ENCODE assay signal across 23 mouse cellular contexts in the genomic region with DNA sequence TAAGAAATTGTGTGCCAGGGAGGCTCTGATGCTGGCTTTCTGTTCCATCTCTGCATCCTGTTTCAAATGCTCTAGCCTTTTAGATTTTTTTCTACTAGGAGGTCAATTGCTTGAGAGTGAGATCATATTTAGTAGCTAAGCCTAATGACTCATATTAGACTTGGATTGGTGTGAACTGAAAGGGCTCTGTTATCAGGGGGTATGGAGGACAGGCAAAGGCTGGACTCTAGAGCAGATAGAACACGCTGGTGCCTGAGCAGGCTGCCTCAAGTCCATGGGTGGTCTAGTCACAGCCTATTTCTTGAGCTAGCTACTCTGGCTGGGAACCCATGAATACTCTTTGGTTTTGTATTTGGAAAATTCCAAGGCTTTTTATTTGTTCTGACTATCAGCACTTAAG.
DNase-seq lines count a peak whose midpoint lies in the region; ATAC-seq and TF ChIP-seq lines count a peak whose summit lies in the region.
"Had no signal": no experiment of that assay in that cellular context is flagged by ENCODE, and none has a peak within 500 bp of the region (broad histone marks: within the 10 kb centered on the region; RNA-seq: fewer than 3 reads in every experiment).

No protein-coding gene starts in this region.

- no peaks in the 10 kb centered on the region for H3K4me1 ChIP-seq in heart, embryonic 11.5 days (ENCODE audit: control insufficient read depth, insufficient read depth, low read length)
- H3K4me1 ChIP-seq in liver, embryonic 11.5 days (replicated peaks; ENCODE audit: control insufficient read depth, insufficient read depth, low read length) = no peaks in the 10 kb centered on the region
- H3K4me1 ChIP-seq in embryonic fibroblast, embryonic 13.5 days (ENCODE audit: control insufficient read depth, insufficient read depth, low read length) = peaks cover 7% of the 10 kb centered on the region
- H3K4me1 ChIP-seq: forebrain, embryonic 13.5 days; hindbrain, embryonic 13.5 days had no signal

- no peak overlapping the region for H3K9ac ChIP-seq in heart, embryonic 11.5 days (ENCODE audit: low read depth, low read length)
- H3K9ac ChIP-seq in liver, embryonic 11.5 days (ENCODE audit: low read depth, low read length) = no peak overlapping the region
- H3K9ac ChIP-seq: embryonic facial prominence, embryonic 13.5 days; forebrain, embryonic 13.5 days; heart, embryonic 13.5 days; hindbrain, embryonic 13.5 days had no signal

- DNase-seq in heart, adult 9 months (ENCODE audit: low spot score in 2 of 2) = peak; percentile 20 to 35
- DNase-seq in liver, embryonic 11.5 days (ENCODE audit: low spot score) = peak; percentile 11
- no peak for DNase-seq in liver
- peak; percentile 71 for DNase-seq in Muller cell, postnatal 12 days (ENCODE audit: inconsistent ontology term)
- no peak for DNase-seq in frontal cortex, postnatal 25 days (ENCODE audit: low spot score in 2 of 2)
- DNase-seq: adrenal gland, postnatal 14 days; B cell, adult 2 months; cerebellum, adult 18-20 months; cerebellum, adult 9-11 months; cerebellum, postnatal 36 days; gastrocnemius, postnatal 36 days; kidney, adult 11 months; kidney, adult 9 months had no signal

- no peaks in the 10 kb centered on the region for H3K27me3 ChIP-seq in heart, embryonic 11.5 days (ENCODE audit: control insufficient read depth, insufficient read depth, low read length)
- H3K27me3 ChIP-seq in liver, embryonic 11.5 days (replicated peaks; ENCODE audit: control insufficient read depth, insufficient read depth, low read length) = no peaks in the 10 kb centered on the region
- H3K27me3 ChIP-seq: embryonic facial prominence, embryonic 13.5 days; forebrain, embryonic 13.5 days; heart, embryonic 13.5 days; hindbrain, embryonic 13.5 days had no signal

- no peaks in the 10 kb centered on the region for H3K36me3 ChIP-seq in heart, embryonic 11.5 days (ENCODE audit: control insufficient read depth, insufficient read depth, low read length)
- H3K36me3 ChIP-seq in liver, embryonic 11.5 days (ENCODE audit: control insufficient read depth, insufficient read depth, low read length) = no peaks in the 10 kb centered on the region
- H3K36me3 ChIP-seq: embryonic facial prominence, embryonic 13.5 days; G1E; heart, embryonic 13.5 days; hindbrain, embryonic 13.5 days had no signal

- no peak for TF ChIP-seq CTCF in embryonic fibroblast, embryonic 13.5 days (IDR thresholded peaks at IDR 0.05; ENCODE audit: borderline replicate concordance, insufficient read depth, low read length)

- H3K27ac ChIP-seq in heart, embryonic 11.5 days (ENCODE audit: low read depth, low read length) = no peak overlapping the region
- no peak overlapping the region for H3K27ac ChIP-seq in liver, embryonic 11.5 days (ENCODE audit: low read depth, low read length)
- H3K27ac ChIP-seq in embryonic fibroblast, embryonic 13.5 days (ENCODE audit: insufficient read depth, low read length) = peak overlapping the region; percentile 61
- H3K27ac ChIP-seq: embryonic facial prominence, embryonic 13.5 days; forebrain, embryonic 13.5 days; heart, embryonic 13.5 days; hindbrain, embryonic 13.5 days; hindbrain, postnatal 0 days had no signal

- no peak overlapping the region for H3K4me2 ChIP-seq in heart, embryonic 11.5 days
- H3K4me2 ChIP-seq in liver, embryonic 11.5 days = no peak overlapping the region
- H3K4me2 ChIP-seq: embryonic facial prominence, embryonic 13.5 days; forebrain, embryonic 13.5 days; heart, embryonic 13.5 days; hindbrain, embryonic 13.5 days had no signal

- H3K9me3 ChIP-seq in heart, embryonic 11.5 days (replicated peaks; ENCODE audit: control insufficient read depth, low read length) = no peaks in the 10 kb centered on the region
- no peaks in the 10 kb centered on the region for H3K9me3 ChIP-seq in liver, embryonic 11.5 days (ENCODE audit: control insufficient read depth, low read length)
- H3K9me3 ChIP-seq: embryonic facial prominence, embryonic 13.5 days; G1E; hindbrain, embryonic 13.5 days had no signal

- no peak for TF ChIP-seq POLR2A in embryonic fibroblast, embryonic 13.5 days (IDR thresholded peaks at IDR 0.05; ENCODE audit: low read depth, low read length)

- no peak for ATAC-seq in heart, embryonic 11.5 days (replicated peaks; ENCODE audit: insufficient number of reproducible peaks, low FRiP score, low TSS enrichment)
- ATAC-seq in liver, embryonic 11.5 days (replicated peaks; ENCODE audit: low FRiP score) = no peak
- ATAC-seq: activated CD4-positive, CD25-positive, alpha-beta regulatory T cell, adult 4 months; CD4-positive, CD25-positive, alpha-beta regulatory T cell, adult 4 months; forebrain, embryonic 13.5 days; hindbrain, postnatal 0 days had no signal

- 54% methylated on average over 1 of the region's 1 CpGs for WGBS in heart, embryonic 11.5 days (ENCODE audit: insufficient replicate concordance)
- WGBS in liver, embryonic 11.5 days = 50% methylated on average over 1 of the region's 1 CpGs

- H3K4me3 ChIP-seq in heart, embryonic 11.5 days (ENCODE audit: low read depth, low read length) = no peak overlapping the region
- no peak overlapping the region for H3K4me3 ChIP-seq in liver, embryonic 11.5 days (ENCODE audit: low read depth, low read length)
- no peak overlapping the region for H3K4me3 ChIP-seq in embryonic fibroblast, embryonic 13.5 days (ENCODE audit: insufficient read depth, low read length)
- H3K4me3 ChIP-seq: embryonic facial prominence, embryonic 13.5 days; forebrain, embryonic 13.5 days; heart, embryonic 13.5 days; hindbrain, embryonic 13.5 days had no signal

Comparison
In these comparisons a context has a peak if more than half of its experiments do, and no peak if none do; other contexts are left out.
1. DNase-seq: peak in heart, adult 9 months (2 of 2), liver, embryonic 11.5 days (single experiment) and Muller cell, postnatal 12 days (single experiment); none in liver (single experiment) and frontal cortex, postnatal 25 days (0 of 2).